Mouse (Mus musculus): Measurements from ENCODE around the gene Speer4d. TPM values are rescaled to one million over a fixed set of nuclear protein-coding genes. Genes with fewer than 3 reads are reported as not detected.
"Not testable (repeated sequence)": the region's sequence is repeated elsewhere in the genome, so short reads cannot be mapped to it uniquely, and the experiment has no call there.

Speer4d gene
- polyA plus RNA-seq (2015; fragmentation: Nextera tagmentation; extraction: Ambion mirVana): not detected in 2 replicates

GRCm38 (mm10) chr5:15618764-15619163, at the start of gene Speer4d:
Speer4d (plus strand) TSS chr5:15619064.
- not testable (repeated sequence) for H3K36me3 ChIP-seq (ENCODE audit: control insufficient read depth, insufficient read depth); H3K4me3 ChIP-seq (replicated peaks; ENCODE audit: low read length); ATAC-seq; H3K9me3 ChIP-seq (ENCODE audit: control insufficient read depth, low read length); H3K4me1 ChIP-seq (replicated peaks; ENCODE audit: control insufficient read depth, insufficient read depth, low read length); H3K4me2 ChIP-seq (ENCODE audit: low read length); H3K27me3 ChIP-seq (replicated peaks; ENCODE audit: control insufficient read depth, insufficient read depth, low read length); H3K9ac ChIP-seq (replicated peaks; ENCODE audit: low read depth, low read length); H3K27ac ChIP-seq (ENCODE audit: low read length)
- WGBS: 67% methylated on average over 1 of the region's 1 CpGs

- not testable (repeated sequence) for H3K4me1 ChIP-seq (replicated peaks; ENCODE audit: control insufficient read depth, insufficient read depth, low read length); H3K4me3 ChIP-seq (replicated peaks; ENCODE audit: low read length); H3K9ac ChIP-seq (replicated peaks; ENCODE audit: low read depth, low read length); H3K27ac ChIP-seq (ENCODE audit: low read length); H3K36me3 ChIP-seq (ENCODE audit: control insufficient read depth, insufficient read depth); ATAC-seq; H3K27me3 ChIP-seq (replicated peaks; ENCODE audit: control insufficient read depth, insufficient read depth, low read length); H3K4me2 ChIP-seq (ENCODE audit: low read length); H3K9me3 ChIP-seq (ENCODE audit: control insufficient read depth, low read length)
Observed at GRCm38 (mm10) chr5:15573735-15574134, 45.1 kb upstream of the Speer4d start.

- H3K4me2 ChIP-seq (ENCODE audit: low read length); H3K9ac ChIP-seq (replicated peaks; ENCODE audit: low read depth, low read length); H3K36me3 ChIP-seq (ENCODE audit: control insufficient read depth, insufficient read depth); H3K27me3 ChIP-seq (replicated peaks; ENCODE audit: control insufficient read depth, insufficient read depth, low read length); H3K4me1 ChIP-seq (replicated peaks; ENCODE audit: control insufficient read depth, insufficient read depth, low read length); H3K27ac ChIP-seq (ENCODE audit: low read length); ATAC-seq; H3K4me3 ChIP-seq (replicated peaks; ENCODE audit: low read length); H3K9me3 ChIP-seq (ENCODE audit: control insufficient read depth, low read length): not testable (repeated sequence)
- WGBS: no CpG with 5 or more reads among the region's 1 CpGs
Observed at GRCm38 (mm10) chr5:15577033-15577432, 41.8 kb upstream of the Speer4d start, which contains the start of gene Gm21083. Gm21083 (plus strand) TSS chr5:15577333.

- H3K4me1 ChIP-seq (replicated peaks; ENCODE audit: control insufficient read depth, insufficient read depth, low read length); H3K4me2 ChIP-seq (ENCODE audit: low read length); ATAC-seq: not testable (repeated sequence)
Observed at GRCm38 (mm10) chr5:15586351-15586750, 32.5 kb upstream of the Speer4d start.

GRCm38 (mm10) chr5:15588291-15588690, 30.6 kb upstream of the Speer4d start:
- H3K4me3 ChIP-seq (replicated peaks; ENCODE audit: low read length); H3K9ac ChIP-seq (replicated peaks; ENCODE audit: low read depth, low read length); ATAC-seq; H3K27me3 ChIP-seq (replicated peaks; ENCODE audit: control insufficient read depth, insufficient read depth, low read length); H3K4me1 ChIP-seq (replicated peaks; ENCODE audit: control insufficient read depth, insufficient read depth, low read length); H3K27ac ChIP-seq (ENCODE audit: low read length); H3K4me2 ChIP-seq (ENCODE audit: low read length); H3K36me3 ChIP-seq (ENCODE audit: control insufficient read depth, insufficient read depth); H3K9me3 ChIP-seq (ENCODE audit: control insufficient read depth, low read length): not testable (repeated sequence)
- 32% methylated on average over 6 of the region's 6 CpGs for WGBS

More at GRCm38 (mm10) chr5:15586351-15586750, 32.5 kb upstream of the Speer4d start:
- not testable (repeated sequence) for H3K9ac ChIP-seq (replicated peaks; ENCODE audit: low read depth, low read length); H3K27ac ChIP-seq (ENCODE audit: low read length); H3K4me3 ChIP-seq (replicated peaks; ENCODE audit: low read length); H3K36me3 ChIP-seq (ENCODE audit: control insufficient read depth, insufficient read depth); H3K27me3 ChIP-seq (replicated peaks; ENCODE audit: control insufficient read depth, insufficient read depth, low read length); H3K9me3 ChIP-seq (ENCODE audit: control insufficient read depth, low read length)

- H3K27ac ChIP-seq (ENCODE audit: low read length); H3K4me1 ChIP-seq (replicated peaks; ENCODE audit: control insufficient read depth, insufficient read depth, low read length); H3K9ac ChIP-seq (replicated peaks; ENCODE audit: low read depth, low read length); H3K4me2 ChIP-seq (ENCODE audit: low read length); ATAC-seq; H3K27me3 ChIP-seq (replicated peaks; ENCODE audit: control insufficient read depth, insufficient read depth, low read length); H3K36me3 ChIP-seq (ENCODE audit: control insufficient read depth, insufficient read depth); H3K9me3 ChIP-seq (ENCODE audit: control insufficient read depth, low read length); H3K4me3 ChIP-seq (replicated peaks; ENCODE audit: low read length): not testable (repeated sequence)
- WGBS: 63% methylated on average over 5 of the region's 5 CpGs
Observed at GRCm38 (mm10) chr5:15590635-15591034, 28.2 kb upstream of the Speer4d start.

- not testable (repeated sequence) for H3K9ac ChIP-seq (replicated peaks; ENCODE audit: low read depth, low read length); H3K9me3 ChIP-seq (ENCODE audit: control insufficient read depth, low read length); ATAC-seq; H3K27ac ChIP-seq (ENCODE audit: low read length); H3K4me2 ChIP-seq (ENCODE audit: low read length); H3K27me3 ChIP-seq (replicated peaks; ENCODE audit: control insufficient read depth, insufficient read depth, low read length); H3K4me1 ChIP-seq (replicated peaks; ENCODE audit: control insufficient read depth, insufficient read depth, low read length); H3K36me3 ChIP-seq (ENCODE audit: control insufficient read depth, insufficient read depth); H3K4me3 ChIP-seq (replicated peaks; ENCODE audit: low read length)
- WGBS: 76% methylated on average over 2 of the region's 2 CpGs
Observed at GRCm38 (mm10) chr5:15591577-15591976, 27.3 kb upstream of the Speer4d start.

GRCm38 (mm10) chr5:15598831-15599230, 20.0 kb upstream of the Speer4d start:
- not testable (repeated sequence) for H3K36me3 ChIP-seq (ENCODE audit: control insufficient read depth, insufficient read depth); H3K27me3 ChIP-seq (replicated peaks; ENCODE audit: control insufficient read depth, insufficient read depth, low read length); H3K4me2 ChIP-seq (ENCODE audit: low read length); ATAC-seq; H3K9ac ChIP-seq (replicated peaks; ENCODE audit: low read depth, low read length); H3K27ac ChIP-seq (ENCODE audit: low read length); H3K4me3 ChIP-seq (replicated peaks; ENCODE audit: low read length); H3K4me1 ChIP-seq (replicated peaks; ENCODE audit: control insufficient read depth, insufficient read depth, low read length); H3K9me3 ChIP-seq (ENCODE audit: control insufficient read depth, low read length)

GRCm38 (mm10) chr5:15600342-15600741, 18.5 kb upstream of the Speer4d start:
- not testable (repeated sequence) for H3K36me3 ChIP-seq (ENCODE audit: control insufficient read depth, insufficient read depth); ATAC-seq; H3K27ac ChIP-seq (ENCODE audit: low read length); H3K9me3 ChIP-seq (ENCODE audit: control insufficient read depth, low read length); H3K4me3 ChIP-seq (replicated peaks; ENCODE audit: low read length); H3K4me2 ChIP-seq (ENCODE audit: low read length); H3K4me1 ChIP-seq (replicated peaks; ENCODE audit: control insufficient read depth, insufficient read depth, low read length); H3K9ac ChIP-seq (replicated peaks; ENCODE audit: low read depth, low read length); H3K27me3 ChIP-seq (replicated peaks; ENCODE audit: control insufficient read depth, insufficient read depth, low read length)
- 47% methylated on average over 4 of the region's 4 CpGs for WGBS

GRCm38 (mm10) chr5:15601481-15601880, 17.4 kb upstream of the Speer4d start:
- H3K36me3 ChIP-seq (ENCODE audit: control insufficient read depth, insufficient read depth); ATAC-seq: not testable (repeated sequence)

More at GRCm38 (mm10) chr5:15601481-15601880, 17.4 kb upstream of the Speer4d start:
- not testable (repeated sequence) for H3K4me3 ChIP-seq (replicated peaks; ENCODE audit: low read length); H3K4me2 ChIP-seq (ENCODE audit: low read length); H3K9me3 ChIP-seq (ENCODE audit: control insufficient read depth, low read length); H3K27ac ChIP-seq (ENCODE audit: low read length); H3K9ac ChIP-seq (replicated peaks; ENCODE audit: low read depth, low read length); H3K4me1 ChIP-seq (replicated peaks; ENCODE audit: control insufficient read depth, insufficient read depth, low read length); H3K27me3 ChIP-seq (replicated peaks; ENCODE audit: control insufficient read depth, insufficient read depth, low read length)
- 62% methylated on average over 5 of the region's 5 CpGs for WGBS

Data from forebrain, embryonic 16.5 days (tissue).